In genomic region chr8:117715896-117716295, GRCm38 (mm10) we compare ENCODE assay signal across 25 mouse cellular contexts. TPM values are rescaled to one million over a fixed set of nuclear protein-coding genes. Genes with fewer than 3 reads are reported as not detected.
A peak's percentile ranks its signal among the peaks of the same experiment; 100 is the strongest.
DNase-seq lines count a peak whose midpoint lies in the region; ATAC-seq and TF ChIP-seq lines count a peak whose summit lies in the region.
"Had no signal": no experiment of that assay in that cellular context is flagged by ENCODE, and none has a peak within 500 bp of the region (broad histone marks: within the 10 kb centered on the region; RNA-seq: fewer than 3 reads in every experiment).

No protein-coding gene starts in this region.

- 16% methylated on average over 5 of the region's 5 CpGs for WGBS in liver, adult 2 months
- WGBS in liver, embryonic 11.5 days: 67% methylated on average over 5 of the region's 5 CpGs
- WGBS in midbrain, embryonic 11.5 days: 83% methylated on average over 5 of the region's 5 CpGs
- WGBS in midbrain, embryonic 10.5 days: 82% methylated on average over 5 of the region's 5 CpGs
- WGBS in stomach, embryonic 16.5 days: 72% methylated on average over 5 of the region's 5 CpGs

- no peak for TF ChIP-seq CTCF in liver, adult 2 months (IDR thresholded peaks at IDR 0.05; ENCODE audit: low read depth, low read length)

- ATAC-seq in liver, embryonic 11.5 days (replicated peaks; ENCODE audit: low FRiP score): no peak
- no peak for ATAC-seq in midbrain, embryonic 11.5 days (ENCODE audit: low FRiP score)
- ATAC-seq in stomach, embryonic 16.5 days (ENCODE audit: insufficient read depth, low FRiP score): no peak; the same call in 1 of the 2 replicates
- ATAC-seq: CD4-positive, CD25-positive, alpha-beta regulatory T cell, adult 4 months; forebrain, embryonic 14.5 days; forebrain, embryonic 16.5 days had no signal

- peaks cover 5% of the 10 kb centered on the region; the same call in 1 of the 2 replicates for H3K79me2 ChIP-seq in liver, adult 2 months (ENCODE audit: control insufficient read depth, insufficient read depth, low read length)

- H3K9me3 ChIP-seq in liver, embryonic 11.5 days (ENCODE audit: control insufficient read depth, low read length): no peaks in the 10 kb centered on the region
- H3K9me3 ChIP-seq in midbrain, embryonic 11.5 days (ENCODE audit: control insufficient read depth, low read length): no peaks in the 10 kb centered on the region
- H3K9me3 ChIP-seq in midbrain, embryonic 10.5 days (replicated peaks): no peaks in the 10 kb centered on the region; the same call in 1 of the 2 replicates
- no peaks in the 10 kb centered on the region; the same call in 1 of the 2 replicates for H3K9me3 ChIP-seq in stomach, embryonic 16.5 days (replicated peaks; ENCODE audit: control insufficient read depth, low read length)
- H3K9me3 ChIP-seq: embryonic facial prominence, embryonic 10.5 days; embryonic facial prominence, embryonic 12.5 days; forebrain, embryonic 10.5 days; forebrain, embryonic 12.5 days had no signal

- H3K4me1 ChIP-seq in liver, adult 2 months (ENCODE audit: control insufficient read depth, insufficient read depth, low read length): peaks cover 67% of the 10 kb centered on the region
- no peaks in the 10 kb centered on the region for H3K4me1 ChIP-seq in liver, embryonic 11.5 days (replicated peaks; ENCODE audit: control insufficient read depth, insufficient read depth, low read length)
- no peaks in the 10 kb centered on the region for H3K4me1 ChIP-seq in midbrain, embryonic 11.5 days (ENCODE audit: control insufficient read depth, insufficient read depth, low read length)
- no peaks in the 10 kb centered on the region for H3K4me1 ChIP-seq in midbrain, embryonic 10.5 days
- 0 out of 2 replicates have a peak, but pooled peaks cover 3% of the 10 kb centered on the region for H3K4me1 ChIP-seq in stomach, embryonic 16.5 days (ENCODE audit: control insufficient read depth, insufficient read depth, low read length)
- H3K4me1 ChIP-seq: embryonic facial prominence, embryonic 12.5 days; forebrain, embryonic 10.5 days; forebrain, embryonic 12.5 days had no signal

- no peak overlapping the region for H3K4me3 ChIP-seq in liver, adult 2 months (ENCODE audit: insufficient read depth, low read depth, low read length)
- H3K4me3 ChIP-seq in liver, embryonic 11.5 days (ENCODE audit: low read depth, low read length): no peak overlapping the region
- H3K4me3 ChIP-seq in midbrain, embryonic 11.5 days (ENCODE audit: low read depth, low read length): no peak overlapping the region
- no peak overlapping the region for H3K4me3 ChIP-seq in midbrain, embryonic 10.5 days
- H3K4me3 ChIP-seq in stomach, embryonic 16.5 days (replicated peaks; ENCODE audit: low read length): no peak overlapping the region
- H3K4me3 ChIP-seq: embryonic facial prominence, embryonic 10.5 days; embryonic facial prominence, embryonic 12.5 days; forebrain, embryonic 10.5 days; forebrain, embryonic 12.5 days had no signal

- no peak overlapping the region for H3K4me2 ChIP-seq in liver, embryonic 11.5 days
- H3K4me2 ChIP-seq in midbrain, embryonic 11.5 days: no peak overlapping the region
- no peak overlapping the region for H3K4me2 ChIP-seq in stomach, embryonic 16.5 days (ENCODE audit: low read depth, low read length)
- H3K4me2 ChIP-seq: embryonic facial prominence, embryonic 12.5 days; forebrain, embryonic 12.5 days had no signal

- TF ChIP-seq POLR2A in liver, adult 2 months (IDR thresholded peaks at IDR 0.05; ENCODE audit: extremely low read depth, insufficient read depth, low read length): no peak

- no peak overlapping the region for H3K9ac ChIP-seq in liver, adult 2 months (ENCODE audit: low read depth, low read length)
- H3K9ac ChIP-seq in liver, embryonic 11.5 days (ENCODE audit: low read depth, low read length): no peak overlapping the region
- no peak overlapping the region for H3K9ac ChIP-seq in midbrain, embryonic 11.5 days (ENCODE audit: low read length)
- H3K9ac ChIP-seq in stomach, embryonic 16.5 days (ENCODE audit: low read length): no peak overlapping the region
- H3K9ac ChIP-seq: embryonic facial prominence, embryonic 12.5 days; forebrain, embryonic 12.5 days had no signal

- H3K27me3 ChIP-seq in liver, adult 2 months (ENCODE audit: control insufficient read depth, insufficient read depth, low read length): no peaks in the 10 kb centered on the region
- no peaks in the 10 kb centered on the region for H3K27me3 ChIP-seq in liver, embryonic 11.5 days (replicated peaks; ENCODE audit: control insufficient read depth, insufficient read depth, low read length)
- no peaks in the 10 kb centered on the region for H3K27me3 ChIP-seq in midbrain, embryonic 11.5 days (ENCODE audit: control insufficient read depth, insufficient read depth, low read length)
- H3K27me3 ChIP-seq in midbrain, embryonic 10.5 days (ENCODE audit: low read depth, poor library complexity, severe bottlenecking): no peaks in the 10 kb centered on the region
- no peaks in the 10 kb centered on the region for H3K27me3 ChIP-seq in stomach, embryonic 16.5 days (ENCODE audit: control insufficient read depth, insufficient read depth, low read length)
- H3K27me3 ChIP-seq: embryonic facial prominence, embryonic 12.5 days; forebrain, embryonic 12.5 days had no signal

- H3K36me3 ChIP-seq in liver, adult 2 months (ENCODE audit: control insufficient read depth, insufficient read depth, low read length): peaks cover 5% of the 10 kb centered on the region; the same call in 1 of the 2 replicates
- H3K36me3 ChIP-seq in liver, embryonic 11.5 days (ENCODE audit: control insufficient read depth, insufficient read depth, low read length): no peaks in the 10 kb centered on the region
- no peaks in the 10 kb centered on the region for H3K36me3 ChIP-seq in midbrain, embryonic 11.5 days (ENCODE audit: control insufficient read depth, insufficient read depth, low read length)
- H3K36me3 ChIP-seq in midbrain, embryonic 10.5 days: no peaks in the 10 kb centered on the region
- H3K36me3 ChIP-seq in stomach, embryonic 16.5 days (ENCODE audit: control insufficient read depth, insufficient read depth, low read length): no peaks in the 10 kb centered on the region
- H3K36me3 ChIP-seq: embryonic facial prominence, embryonic 10.5 days; embryonic facial prominence, embryonic 12.5 days; forebrain, embryonic 10.5 days; forebrain, embryonic 12.5 days had no signal

- DNase-seq in liver, adult 2 months (ENCODE audit: extremely low read depth, low read depth, low spot score): peak; percentile 72
- no peak for DNase-seq in liver, embryonic 11.5 days (ENCODE audit: low spot score)
- peak; percentile 75 for DNase-seq in midbrain, embryonic 11.5 days (ENCODE audit: low spot score, missing footprints)
- no peak for DNase-seq in midbrain, embryonic 10.5 days (ENCODE audit: low spot score)
- DNase-seq in adrenal gland, postnatal 10 days: no peak
- no peak for DNase-seq in adrenal gland, postnatal 25 days
- DNase-seq: adrenal gland, adult 8-10 months; adrenal gland, postnatal 36 days; B cell, adult 2 months; cerebellum, adult 11-12 months; cerebellum, adult 2 months; cerebellum, adult 9-10 months; cerebellum, postnatal 10 days; cerebellum, postnatal 25 days had no signal

- H3K27ac ChIP-seq in liver, adult 2 months (replicated peaks; ENCODE audit: insufficient read depth, low read depth, low read length): peak overlapping the region; percentile 83
- H3K27ac ChIP-seq in liver, embryonic 11.5 days (ENCODE audit: low read depth, low read length): no peak overlapping the region
- H3K27ac ChIP-seq in midbrain, embryonic 11.5 days (ENCODE audit: low read depth, low read length): no peak overlapping the region
- H3K27ac ChIP-seq in midbrain, embryonic 10.5 days (replicated peaks): no peak overlapping the region
- H3K27ac ChIP-seq in stomach, embryonic 16.5 days (ENCODE audit: low read length): peak overlapping the region; percentile 24; the same call in 1 of the 2 replicates
- H3K27ac ChIP-seq: embryonic facial prominence, embryonic 10.5 days; embryonic facial prominence, embryonic 12.5 days; forebrain, embryonic 10.5 days; forebrain, embryonic 12.5 days had no signal

RNA-seq across cellular contexts. Expression of gene Hsd17b2, which starts 14.2 kb away (rescaled TPM):
- 228 and 380 TPM in 2 replicates for total RNA-seq in liver, adult 2 months (2014; rRNA removed)
- 234 and 259 TPM in 2 replicates for polyA plus RNA-seq in liver, adult 2 months (2012; rRNA removed)
- polyA plus RNA-seq in liver, embryonic 11.5 days (2014; fragmentation: Nextera tagmentation; extraction: Ambion mirVana): 13.8 and 15.6 TPM in 2 replicates
- polyA plus RNA-seq in midbrain, embryonic 11.5 days (2014; fragmentation: Nextera tagmentation; extraction: Ambion mirVana): not detected in 2 replicates
- 0.17 TPM in 1 of 2 replicates, not detected in the other for polyA plus RNA-seq in midbrain, embryonic 10.5 days (2016; fragmentation: Nextera tagmentation; extraction: Ambion mirVana)
- polyA plus RNA-seq in stomach, embryonic 16.5 days (2015; fragmentation: Nextera tagmentation; extraction: Ambion mirVana): 34.3 and 42.8 TPM in 2 replicates
- 10 to 100 TPM; 15.1 to 32.4 TPM for total RNA-seq in adrenal gland, postnatal 10 days (2021)
- total RNA-seq in adrenal gland, postnatal 25 days (2021): 1.7 TPM in 1 of 2 replicates, not detected in the other
- total RNA-seq: adrenal gland, adult 18-20 months; adrenal gland, adult 8-10 months; CH12.LX; MEL had no signal
- polyA plus RNA-seq: embryonic facial prominence, embryonic 10.5 days; embryonic facial prominence, embryonic 12.5 days; forebrain, embryonic 10.5 days; forebrain, embryonic 12.5 days; forebrain, embryonic 14.5 days; forebrain, embryonic 16.5 days had no signal

RNA-seq across cellular contexts. Expression of gene Sdr42e1, which starts 42.4 kb away (rescaled TPM):
- 56.5 and 77.6 TPM in 2 replicates for total RNA-seq in liver, adult 2 months (2014; rRNA removed)
- 124 and 131 TPM in 2 replicates for polyA plus RNA-seq in liver, adult 2 months (2012; rRNA removed)
- 1.0 and 1.7 TPM in 2 replicates for polyA plus RNA-seq in liver, embryonic 11.5 days (2014; fragmentation: Nextera tagmentation; extraction: Ambion mirVana)
- polyA plus RNA-seq in midbrain, embryonic 11.5 days (2014; fragmentation: Nextera tagmentation; extraction: Ambion mirVana): 0.11 and 0.52 TPM in 2 replicates
- 0.46 and 0.65 TPM in 2 replicates for polyA plus RNA-seq in midbrain, embryonic 10.5 days (2016; fragmentation: Nextera tagmentation; extraction: Ambion mirVana)
- polyA plus RNA-seq in stomach, embryonic 16.5 days (2015; fragmentation: Nextera tagmentation; extraction: Ambion mirVana): 14.0 and 18.1 TPM in 2 replicates
- 1 to 10 TPM; 3.4 to 6.1 TPM for total RNA-seq in adrenal gland, postnatal 10 days (2021)
- 1.7 and 2.2 TPM in 2 replicates for total RNA-seq in adrenal gland, postnatal 25 days (2021)
- total RNA-seq: MEL had no signal

Comparison
In these comparisons a context has a peak if more than half of its experiments do, and no peak if none do; other contexts are left out.
1. DNase-seq: peak in liver, adult 2 months (single experiment) and midbrain, embryonic 11.5 days (single experiment); none in liver, embryonic 11.5 days (single experiment), midbrain, embryonic 10.5 days (single experiment), adrenal gland, postnatal 10 days (single experiment) and adrenal gland, postnatal 25 days (single experiment).
2. H3K27ac ChIP-seq: peak in liver, adult 2 months (single experiment) and stomach, embryonic 16.5 days (single experiment); none in liver, embryonic 11.5 days (single experiment), midbrain, embryonic 11.5 days (single experiment) and midbrain, embryonic 10.5 days (single experiment).
3. RNA of gene Hsd17b2, which starts 14.2 kb away (polyA plus RNA-seq): 234 to 259 TPM in liver, adult 2 months, 34.3 to 42.8 TPM in stomach, embryonic 16.5 days and 13.8 to 15.6 TPM in liver, embryonic 11.5 days; 0.17 TPM in midbrain, embryonic 10.5 days and not detected in midbrain, embryonic 11.5 days; every median in the first group is over 10 times any median in the second.